Mouse (Mus musculus): ENCODE results near the gene Dclre1a.

DNA sequence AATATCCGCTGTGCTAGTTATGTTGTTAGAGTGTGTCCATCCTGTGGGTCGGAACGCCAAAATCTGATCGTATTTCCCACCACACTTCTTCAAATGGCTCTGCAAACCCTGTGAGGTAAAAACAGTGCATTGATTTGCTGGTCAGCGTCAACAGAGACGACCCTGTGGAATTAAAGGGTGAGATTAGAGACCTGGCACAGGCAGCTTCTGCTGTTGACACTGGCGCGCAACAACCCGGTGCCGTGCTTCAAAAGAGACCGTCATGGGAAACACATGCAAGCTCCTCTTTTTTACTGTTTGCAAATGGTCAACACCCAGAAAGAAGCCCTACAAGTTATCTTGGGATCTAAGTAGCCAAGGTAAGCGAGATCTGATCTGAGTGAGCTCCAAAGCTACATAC is 16.8 kb downstream of the Dclre1a start:
- TF ChIP-seq CTCF (IDR thresholded peaks at IDR 0.05; ENCODE audit: low read depth, low read length) = no peak
- no peak for TF ChIP-seq POLR2A (IDR thresholded peaks at IDR 0.05; ENCODE audit: extremely low read depth, insufficient read depth, low read length)
